Mouse (Mus musculus) heart, adult 2 months (tissue): ENCODE data around the gene Anapc2.

Experiments
- CTCF ChIP-seq: fragments of 200-600 bp; IDR thresholded peaks from 2 replicates; pipeline ENCODE4 v1.8.1; 2022; ENCODE audit warnings: antibody characterized with exemption, mild to moderate bottlenecking, moderate library complexity
- EP300 ChIP-seq: fragments of 200-500 bp; IDR thresholded peaks from 2 replicates; pipeline ENCODE4 v1.6.1; 2011; ENCODE audit warnings: low read depth, low read length, control low read depth; ENCODE audit not compliant: insufficient read depth
- POLR2A ChIP-seq: fragments of 200-500 bp; IDR thresholded peaks from 2 replicates; pipeline ENCODE4 v1.6.1; 2011; ENCODE audit warnings: mild to moderate bottlenecking, low read depth, low read length, control low read depth; ENCODE audit not compliant: insufficient read depth

DNA sequence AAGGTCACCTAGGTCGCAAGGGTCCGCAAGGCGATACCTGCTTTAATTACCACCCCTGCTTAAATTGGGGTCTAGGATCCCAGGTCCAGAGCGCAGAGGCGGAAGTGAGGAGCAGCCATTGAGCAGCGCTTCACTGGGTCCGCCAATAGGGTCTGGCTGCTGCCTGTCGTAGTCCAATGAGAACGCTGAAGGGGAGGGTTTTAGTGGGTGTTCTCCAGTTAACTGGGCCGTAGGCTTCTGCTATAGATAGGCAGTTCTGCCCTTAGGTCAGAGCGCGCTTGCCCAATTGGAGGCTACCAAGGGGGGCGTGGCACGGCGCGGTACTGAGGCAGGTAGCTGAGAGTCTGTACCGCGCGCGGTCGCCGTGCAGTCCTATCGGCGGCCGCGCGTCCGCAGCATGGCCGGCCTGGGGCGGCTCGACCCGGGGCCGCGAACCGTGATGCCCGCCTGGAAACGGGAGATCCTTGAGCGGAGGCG is 9.9 kb upstream of the Anapc2 start, which contains the start of gene Tprn:
- TF ChIP-seq POLR2A (peak; percentile 57), EP300 (no peak), CTCF (peak; percentile 19)
